Mouse (Mus musculus) forebrain, embryonic 11.5 days (tissue): ENCODE data around the gene Ciart. TPM values are rescaled to one million over a fixed set of nuclear protein-coding genes. Genes with fewer than 3 reads are reported as not detected.
"Not testable (repeated sequence)": the region's sequence is repeated elsewhere in the genome, so short reads cannot be mapped to it uniquely, and the experiment has no call there.

Source experiments
- ATAC-seq: fragments of 200-750 bp; cut with Nextera tagmentation; replicated peaks from 2 replicates; pipeline ENCODE4 v1.8.0; 2017; ENCODE audit warnings: moderate TSS enrichment; ENCODE audit not compliant: low FRiP score
- DNase-seq: peaks from one replicate; pipeline ENCODE4 v3.0.0-alpha.2; 2017; ENCODE audit warnings: low spot score
- H3K27ac ChIP-seq: fragments of 300-500 bp; sonication (generic); 2 replicates; pipeline ENCODE4 v1.5.1; 2014; ENCODE audit warnings: low read depth, low read length
- H3K27me3 ChIP-seq: fragments of 300-500 bp; sonication (generic); 2 replicates; pipeline ENCODE4 v1.6.1; 2014; ENCODE audit warnings: mild to moderate bottlenecking, low read length, mixed read lengths; ENCODE audit not compliant: control insufficient read depth, insufficient read depth
- H3K36me3 ChIP-seq: fragments of 300-500 bp; sonication (generic); 2 replicates; pipeline ENCODE4 v1.6.1; 2014; ENCODE audit warnings: mild to moderate bottlenecking, low read length, moderate library complexity, mixed read lengths; ENCODE audit not compliant: control insufficient read depth, insufficient read depth
- H3K4me1 ChIP-seq: fragments of 300-500 bp; sonication (generic); replicated peaks from 2 replicates; pipeline ENCODE4 v1.6.1; 2014; ENCODE audit warnings: low read length, mixed read lengths; ENCODE audit not compliant: control insufficient read depth, insufficient read depth
- H3K4me2 ChIP-seq: fragments of 300-500 bp; sonication (generic); 2 replicates; pipeline ENCODE4 v1.6.1; 2014; ENCODE audit warnings: low read depth, mild to moderate bottlenecking, low read length, moderate library complexity, mixed read lengths; ENCODE audit not compliant: severe bottlenecking
- H3K4me3 ChIP-seq: fragments of 300-500 bp; sonication (generic); 2 replicates; pipeline ENCODE4 v1.5.1; 2014; ENCODE audit warnings: low read depth, low read length
- H3K9ac ChIP-seq: fragments of 300-500 bp; sonication (generic); 2 replicates; pipeline ENCODE4 v1.6.1; 2014; ENCODE audit warnings: low read length
- H3K9me3 ChIP-seq: fragments of 300-500 bp; sonication (generic); 2 replicates; pipeline ENCODE4 v1.6.1; 2016; ENCODE audit warnings: low read length, mixed read lengths; ENCODE audit not compliant: control insufficient read depth
- WGBS: fragments of 180-500 bp; shearing (Covaris S2); extraction: QIAGEN DNeasy Blood & Tissue Kit; methylation state at CpG from one replicate; pipeline ENCODE4 v1.1.7; 2014; 5-methylcytosine and 5-hydroxymethylcytosine counted together
- polyA plus RNA-seq: library from polyadenylated mRNA; unstranded; fragments of >200 nt; fragmentation: Nextera tagmentation; extraction: Ambion mirVana; gene quantifications from 2 replicates; pipeline ENCODE4 v1.2.1, GENCODE M21; 2014

Gene Ciart
- polyA plus RNA-seq, 1 experiment from 2014 or later: 7.7 TPM

DNA sequence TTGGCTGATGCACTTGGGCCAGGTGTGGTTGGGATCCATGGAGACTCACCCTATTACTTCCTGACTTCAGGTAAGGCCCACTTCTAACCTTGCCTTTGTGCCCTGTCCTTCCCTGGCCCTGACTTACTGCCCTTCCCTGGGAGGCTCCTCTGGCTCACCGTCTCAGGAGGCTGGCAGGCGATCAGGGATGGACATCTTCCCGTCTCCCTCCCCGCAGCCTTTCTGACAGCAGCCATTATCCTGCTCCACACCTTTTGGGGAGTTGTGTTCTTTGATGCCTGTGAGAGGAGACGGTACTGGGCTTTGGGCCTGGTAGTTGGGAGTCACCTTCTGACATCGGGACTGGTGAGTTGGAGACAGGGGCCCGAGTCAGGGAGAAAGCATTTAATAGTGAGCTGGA is 13.4 kb upstream of the Ciart start:
- DNase-seq, H3K9ac ChIP-seq, H3K27me3 ChIP-seq, H3K36me3 ChIP-seq, H3K27ac ChIP-seq, H3K4me1 ChIP-seq, ATAC-seq, H3K9me3 ChIP-seq, H3K4me3 ChIP-seq, H3K4me2 ChIP-seq: not testable (repeated sequence)
- 92% methylated on average over 7 of the region's 7 CpGs for WGBS

DNA sequence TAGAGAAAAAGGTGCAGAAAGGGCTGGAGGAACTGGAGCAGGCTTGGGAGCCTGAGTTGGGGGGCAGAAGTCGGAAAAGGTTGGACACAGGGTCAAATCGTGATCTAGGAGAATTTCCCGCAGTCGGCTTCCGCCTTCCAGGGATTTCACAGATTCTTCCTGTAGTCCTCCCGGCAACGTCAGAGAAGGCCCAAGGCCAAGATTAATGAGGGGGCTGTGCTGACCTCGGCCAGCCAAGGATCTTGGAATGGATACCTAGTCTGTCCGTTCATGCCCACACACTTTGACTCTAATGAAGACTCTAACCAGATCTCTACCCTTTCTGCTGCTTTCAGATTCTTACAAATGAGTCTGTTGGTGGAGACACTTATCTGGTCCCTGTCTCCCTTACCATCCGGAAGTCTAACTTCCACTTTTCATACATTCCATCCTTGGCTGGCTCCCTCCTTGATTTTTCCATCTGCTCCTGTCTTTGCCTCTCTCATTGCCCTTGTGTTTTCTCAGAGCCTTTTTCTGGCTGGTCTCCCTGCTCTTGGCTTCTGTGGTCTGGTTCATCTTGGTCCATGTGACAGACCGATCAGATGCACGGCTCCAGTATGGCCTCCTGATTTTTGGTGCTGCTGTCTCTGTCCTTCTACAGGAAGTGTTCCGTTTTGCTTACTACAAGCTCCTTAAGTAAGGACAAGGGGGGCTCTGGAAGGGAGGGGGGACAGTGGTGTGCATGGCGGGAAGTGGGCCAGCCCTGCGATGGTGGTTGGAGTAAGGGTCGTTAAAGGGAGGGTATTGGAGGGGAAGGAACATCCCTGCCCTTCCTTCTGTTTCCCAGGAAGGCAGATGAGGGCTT is 12.5 kb upstream of the Ciart start:
- H3K36me3 ChIP-seq: no peaks in the 10 kb centered on the region
- peak overlapping the region; percentile 67 for H3K4me3 ChIP-seq
- H3K27me3 ChIP-seq: no peaks in the 10 kb centered on the region
- WGBS: 20% methylated on average over 15 of the region's 16 CpGs
- no peaks in the 10 kb centered on the region for H3K9me3 ChIP-seq
- peak overlapping the region; percentile 70 for H3K9ac ChIP-seq
- ATAC-seq (no peak), DNase-seq (no peak)
- 0 out of 2 replicates have a peak overlapping the region, but pooled peaks have one; percentile 25 for H3K27ac ChIP-seq
- H3K4me2 ChIP-seq: peak overlapping the region; percentile 93
- peaks cover 7% of the 10 kb centered on the region; the same call in 1 of the 2 replicates for H3K4me1 ChIP-seq

DNA sequence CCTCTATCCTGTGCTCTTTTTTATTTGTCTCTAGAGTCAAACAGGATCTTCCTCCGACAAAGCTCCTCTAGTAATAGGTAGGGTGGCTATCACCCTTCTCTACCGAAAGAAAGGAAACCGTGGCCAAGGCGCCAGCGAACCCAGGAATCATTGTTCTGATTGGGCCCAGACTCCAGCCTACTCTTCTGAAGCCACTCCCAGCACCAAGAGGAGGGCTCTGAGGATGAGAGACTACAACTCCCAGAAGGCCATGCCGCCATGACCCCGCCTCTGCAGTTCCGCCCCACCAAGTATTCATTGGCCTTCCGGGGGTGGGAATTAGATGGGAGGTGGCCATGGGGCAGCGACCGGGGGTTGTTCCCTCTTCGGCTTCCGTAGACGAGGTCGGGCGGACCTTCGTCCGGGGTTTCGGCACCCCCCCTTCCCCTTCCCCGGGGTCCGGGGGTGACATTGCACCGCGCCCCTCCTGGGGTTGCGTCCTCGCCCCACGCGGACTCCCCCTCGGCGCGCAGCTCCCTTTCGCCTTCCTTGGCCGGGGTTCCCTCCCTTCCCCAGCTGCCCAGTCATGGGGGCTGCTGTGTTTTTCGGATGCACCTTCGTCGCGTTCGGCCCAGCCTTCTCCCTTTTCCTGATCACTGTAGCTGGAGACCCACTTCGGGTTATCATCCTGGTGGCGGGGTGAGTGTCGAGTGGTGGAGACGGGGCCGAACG is 11.7 kb upstream of the Ciart start, which contains the start of gene Aph1a:
Gene Aph1a (plus strand): TSS at position 364 of the 711 bp plus-strand sequence.
- Histone ChIP-seq H3K27ac (0 out of 2 replicates have a peak within 1 kb of the TSS, but pooled peaks have one; percentile 25), H3K4me2 (peak within 1 kb of the TSS; percentile 93), H3K9ac (peak within 1 kb of the TSS; percentile 70), H3K4me3 (peak within 1 kb of the TSS; percentile 67)
- peak; percentile 97 for DNase-seq
- H3K9me3 ChIP-seq, H3K4me1 ChIP-seq, H3K27me3 ChIP-seq, H3K36me3 ChIP-seq: not testable (repeated sequence)
- WGBS: 0% methylated on average over 27 of the region's 43 CpGs
- ATAC-seq: peak; percentile 97

DNA sequence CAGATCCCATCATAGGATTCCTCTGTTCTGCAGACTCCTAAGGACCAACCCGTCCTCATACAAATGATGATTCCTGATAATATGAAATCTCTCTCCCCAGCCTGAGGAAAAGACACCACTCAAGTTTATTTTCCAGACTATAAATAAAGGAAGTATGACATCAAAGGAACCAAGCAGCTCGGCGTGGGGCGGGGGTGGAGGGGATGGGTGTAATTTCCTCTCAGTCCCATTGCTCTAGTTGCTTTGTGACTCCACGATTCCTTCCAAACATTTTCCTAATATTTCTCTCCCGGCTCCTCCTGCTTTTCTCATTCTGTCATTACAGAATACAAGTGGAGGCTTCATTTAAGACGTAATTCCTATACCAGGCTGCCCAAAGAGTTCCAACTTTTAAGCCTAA is 11.1 kb upstream of the Ciart start:
- WGBS: 30% methylated on average over 7 of the region's 7 CpGs
- no peak for ATAC-seq
- Histone ChIP-seq H3K4me3 (peak overlapping the region; percentile 67), H3K4me1 (peaks cover 7% of the 10 kb centered on the region; the same call in 1 of the 2 replicates), H3K36me3 (no peaks in the 10 kb centered on the region), H3K27ac (no peak overlapping the region), H3K27me3 (no peaks in the 10 kb centered on the region), H3K4me2 (peak overlapping the region; percentile 46), H3K9me3 (no peaks in the 10 kb centered on the region), H3K9ac (peak overlapping the region; percentile 49; the same call in 1 of the 2 replicates)
- DNase-seq: no peak

DNA sequence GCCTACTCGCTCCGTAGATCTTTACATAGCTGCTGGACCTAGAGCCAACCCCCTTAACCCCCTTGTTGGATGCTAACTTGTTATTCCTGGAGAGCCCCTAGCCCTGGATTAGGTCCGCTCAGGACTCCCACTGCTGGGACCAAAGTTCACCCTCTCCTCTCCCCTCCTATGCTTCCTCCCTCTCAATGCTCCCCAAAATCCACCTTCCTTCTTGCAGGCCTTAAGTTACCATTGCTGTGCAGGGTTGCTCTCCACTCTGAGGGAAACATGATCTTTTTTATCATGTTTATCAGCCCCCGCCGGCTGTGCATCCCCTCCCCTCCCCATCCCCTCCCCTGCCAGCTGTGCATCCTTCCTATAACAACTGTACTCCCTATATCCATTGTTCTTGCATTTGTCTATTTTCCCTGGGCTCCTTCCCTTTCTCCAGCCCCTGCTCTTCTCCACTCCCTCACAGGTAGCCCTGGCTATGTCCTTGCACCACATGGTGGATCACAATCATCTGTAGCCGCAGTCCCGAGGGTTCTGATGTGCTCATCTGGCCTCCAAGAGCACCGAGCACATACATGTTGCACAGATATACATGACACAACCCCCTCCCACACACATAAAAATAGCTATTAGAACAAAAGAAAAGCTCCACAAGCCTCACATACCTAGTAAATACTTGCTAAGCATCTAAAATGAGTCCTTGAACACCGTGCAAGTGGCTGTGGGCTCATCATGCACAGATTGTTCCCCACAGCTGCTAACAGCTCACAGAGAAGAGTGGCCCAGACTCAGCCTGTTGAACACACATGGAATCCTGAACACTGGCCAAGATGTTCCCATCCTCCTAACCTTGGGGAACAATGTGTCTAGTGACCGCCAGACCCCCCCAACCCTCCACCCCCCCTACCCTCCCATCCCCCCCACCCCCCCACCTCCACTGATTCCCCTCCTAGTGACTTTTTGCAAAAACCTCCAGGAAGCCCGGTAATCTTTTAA is 10.3 kb upstream of the Ciart start:
- Histone ChIP-seq H3K27ac (no peak overlapping the region), H3K9ac (peak overlapping the region; percentile 32), H3K9me3 (no peaks in the 10 kb centered on the region), H3K27me3 (no peaks in the 10 kb centered on the region), H3K4me3 (no peak overlapping the region), H3K4me1 (peaks cover 7% of the 10 kb centered on the region; the same call in 1 of the 2 replicates), H3K36me3 (no peaks in the 10 kb centered on the region), H3K4me2 (no peak overlapping the region)
- DNase-seq (no peak), ATAC-seq (no peak)
- WGBS: 44% methylated on average over 11 of the region's 11 CpGs

DNA sequence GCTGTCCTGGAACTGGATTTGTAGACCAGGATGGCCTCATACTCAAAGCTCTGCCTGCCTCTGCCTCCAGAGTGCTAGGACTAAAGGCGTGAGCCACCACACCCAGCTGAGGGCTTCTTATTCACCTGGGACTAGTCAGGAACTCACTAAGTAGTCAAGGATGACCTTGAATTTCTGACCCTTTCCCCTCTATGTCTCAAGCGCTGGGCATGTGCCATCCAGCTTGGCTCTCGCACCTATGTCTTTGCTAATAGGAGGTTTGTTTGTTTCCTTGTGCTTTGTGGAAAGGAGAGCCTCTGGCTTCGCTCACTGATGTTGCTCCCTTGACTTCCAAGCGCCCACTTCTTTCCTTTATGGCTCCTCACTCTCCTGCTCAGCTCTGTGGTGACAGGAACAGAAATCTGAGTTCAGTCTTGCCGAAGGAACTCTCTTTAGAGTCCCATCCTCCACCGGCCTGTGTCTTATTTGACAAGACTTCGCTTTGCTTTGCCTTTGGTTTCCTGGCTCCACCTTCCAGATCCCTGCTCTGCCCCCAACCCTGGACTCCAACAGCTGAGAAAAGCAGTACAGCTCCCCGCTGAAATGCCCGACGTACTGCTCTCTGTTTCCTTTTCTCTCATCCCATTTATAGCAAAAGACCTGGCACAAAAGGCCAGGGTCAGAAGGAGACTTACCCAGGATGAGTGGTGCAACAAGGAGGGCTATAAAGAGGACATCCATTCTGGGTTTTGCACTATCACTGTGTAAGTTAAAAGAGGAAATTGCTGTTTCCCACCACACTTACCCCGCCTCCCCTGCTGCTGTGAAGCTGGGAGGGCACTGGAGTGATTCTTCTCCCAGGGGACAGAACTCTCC is 9.4 kb upstream of the Ciart start, which contains the start of gene BC028528:
Gene BC028528 (minus strand): TSS at position 795 of the 855 bp plus-strand sequence.
- Histone ChIP-seq H3K4me2 (peak within 1 kb of the TSS; percentile 18; the same call in 1 of the 2 replicates), H3K9me3 (no peaks in the 10 kb centered on the region), H3K36me3 (no peaks in the 10 kb centered on the region), H3K4me3 (no peak within 1 kb of the TSS), H3K27ac (peak within 1 kb of the TSS; percentile 46; the same call in 1 of the 2 replicates), H3K27me3 (no peaks in the 10 kb centered on the region), H3K4me1 (peaks cover 7% of the 10 kb centered on the region; the same call in 1 of the 2 replicates), H3K9ac (peak within 1 kb of the TSS; percentile 32)
- no peak for DNase-seq
- WGBS: 26% methylated on average over 12 of the region's 12 CpGs
- ATAC-seq: no peak

DNA sequence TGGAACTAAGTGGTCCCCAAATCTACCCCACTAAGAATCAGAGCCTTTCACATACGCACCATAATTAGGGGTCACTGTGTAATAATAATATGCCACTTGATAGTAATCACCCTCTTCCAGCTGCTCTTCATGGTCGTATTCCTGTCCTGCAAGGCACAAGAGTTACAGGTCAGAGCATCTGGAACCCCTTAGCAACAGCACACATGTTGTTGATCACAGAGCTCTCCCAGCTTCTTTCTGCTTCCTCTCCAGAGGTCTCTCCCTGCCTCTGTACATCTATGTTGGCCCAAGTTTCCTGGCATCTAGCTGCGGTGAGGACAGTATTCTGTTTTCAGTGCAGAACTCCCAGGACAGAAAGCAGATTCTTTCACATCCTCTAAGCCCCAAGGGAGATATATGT is 7.6 kb upstream of the Ciart start:
- no peaks in the 10 kb centered on the region for H3K9me3 ChIP-seq
- no peak overlapping the region for H3K9ac ChIP-seq
- ATAC-seq: no peak
- H3K4me1 ChIP-seq: peaks cover 3% of the 10 kb centered on the region; the same call in 1 of the 2 replicates
- 81% methylated on average over 3 of the region's 3 CpGs for WGBS
- H3K27ac ChIP-seq: no peak overlapping the region
- no peaks in the 10 kb centered on the region for H3K27me3 ChIP-seq
- H3K36me3 ChIP-seq: no peaks in the 10 kb centered on the region
- DNase-seq: no peak
- no peak overlapping the region for H3K4me3 ChIP-seq
- H3K4me2 ChIP-seq: no peak overlapping the region
